Mouse (Mus musculus): ENCODE results near the gene Zbtb1. TPM values are rescaled to one million over a fixed set of nuclear protein-coding genes. Genes with fewer than 3 reads are reported as not detected.
A peak's percentile ranks its signal among the peaks of the same experiment; 100 is the strongest.

Zbtb1 gene
- polyA plus RNA-seq, 1 experiment from 2014 or later = 5.4 TPM

DNA sequence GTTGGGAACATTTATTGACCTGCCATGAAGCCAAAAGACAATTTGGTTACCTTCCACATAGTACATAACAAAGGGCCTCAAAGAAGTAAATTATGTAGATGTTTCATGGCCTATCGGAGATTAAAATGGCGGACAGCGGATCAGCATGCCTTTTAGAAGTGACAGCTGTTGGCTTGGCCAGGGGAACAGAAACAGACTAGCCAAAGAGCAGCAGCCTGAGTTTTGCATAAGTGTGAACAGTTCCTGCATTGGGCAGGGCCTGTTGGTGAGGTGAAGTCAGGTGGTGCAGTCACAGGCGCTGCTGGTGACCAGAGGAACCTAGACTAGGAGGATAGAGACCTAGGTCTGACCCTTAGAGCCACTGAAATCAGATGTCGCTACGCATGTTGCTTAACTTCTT lies 7.0 kb downstream of the Zbtb1 start:
- Histone ChIP-seq H3K27me3 (replicated peaks; ENCODE audit: control insufficient read depth, insufficient read depth, low read length) (no peaks in the 10 kb centered on the region), H3K9ac (ENCODE audit: low read depth, low read length) (no peak overlapping the region), H3K9me3 (ENCODE audit: control insufficient read depth, low read length) (no peaks in the 10 kb centered on the region), H3K36me3 (ENCODE audit: control insufficient read depth, insufficient read depth, low read length) (no peaks in the 10 kb centered on the region), H3K4me2 (ENCODE audit: low read depth, low read length) (no peak overlapping the region), H3K27ac (ENCODE audit: low read length) (no peak overlapping the region), H3K4me1 (ENCODE audit: control insufficient read depth, insufficient read depth, low read length) (peaks cover 19% of the 10 kb centered on the region), H3K4me3 (ENCODE audit: low read length) (no peak overlapping the region)
- WGBS = 95% methylated on average over 6 of the region's 6 CpGs
- no peak for ATAC-seq

GRCm38 (mm10) chr12:76377726-76378125 lies 7.7 kb downstream of the Zbtb1 start:
- Histone ChIP-seq H3K4me2 (ENCODE audit: low read depth, low read length) (no peak overlapping the region), H3K27me3 (replicated peaks; ENCODE audit: control insufficient read depth, insufficient read depth, low read length) (no peaks in the 10 kb centered on the region), H3K36me3 (ENCODE audit: control insufficient read depth, insufficient read depth, low read length) (no peaks in the 10 kb centered on the region), H3K4me3 (ENCODE audit: low read length) (no peak overlapping the region), H3K9me3 (ENCODE audit: control insufficient read depth, low read length) (no peaks in the 10 kb centered on the region), H3K9ac (ENCODE audit: low read depth, low read length) (no peak overlapping the region), H3K27ac (ENCODE audit: low read length) (no peak overlapping the region), H3K4me1 (ENCODE audit: control insufficient read depth, insufficient read depth, low read length) (peaks cover 12% of the 10 kb centered on the region)
- no peak for ATAC-seq
- WGBS = 95% methylated on average over 3 of the region's 3 CpGs

DNA sequence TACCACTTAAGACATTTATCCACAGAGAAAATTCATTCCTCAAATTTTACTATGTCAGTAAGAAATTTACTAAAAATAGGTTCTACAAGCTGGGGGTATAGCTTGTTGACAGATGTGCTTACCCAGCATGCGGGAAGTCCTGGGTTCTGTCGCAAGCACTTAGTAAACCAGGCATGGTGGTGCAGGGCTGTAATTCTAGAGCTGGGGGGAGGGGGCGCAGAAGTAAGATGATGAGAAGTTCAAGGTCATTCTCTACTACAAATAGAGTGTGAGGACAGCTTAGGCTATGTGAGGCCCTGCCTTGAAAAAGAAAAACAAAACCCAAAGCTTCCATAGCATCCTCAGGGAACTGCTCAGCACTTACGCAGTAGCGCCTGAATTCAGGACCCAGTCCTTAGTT lies 8.5 kb downstream of the Zbtb1 start:
- H3K4me1 ChIP-seq (ENCODE audit: control insufficient read depth, insufficient read depth, low read length) = peaks cover 7% of the 10 kb centered on the region
- H3K9me3 ChIP-seq (ENCODE audit: control insufficient read depth, low read length) = no peaks in the 10 kb centered on the region
- no peak overlapping the region for H3K4me3 ChIP-seq (ENCODE audit: low read length)
- H3K27ac ChIP-seq (ENCODE audit: low read length) = no peak overlapping the region
- H3K9ac ChIP-seq (ENCODE audit: low read depth, low read length) = no peak overlapping the region
- 79% methylated on average over 5 of the region's 5 CpGs for WGBS
- no peak for ATAC-seq
- H3K36me3 ChIP-seq (ENCODE audit: control insufficient read depth, insufficient read depth, low read length) = no peaks in the 10 kb centered on the region
- H3K4me2 ChIP-seq (ENCODE audit: low read depth, low read length) = no peak overlapping the region
- no peaks in the 10 kb centered on the region for H3K27me3 ChIP-seq (replicated peaks; ENCODE audit: control insufficient read depth, insufficient read depth, low read length)

GRCm38 (mm10) chr12:76380151-76380550 lies 10.1 kb downstream of the Zbtb1 start:
- peaks cover 7% of the 10 kb centered on the region; the same call in 1 of the 2 replicates for H3K4me1 ChIP-seq (ENCODE audit: control insufficient read depth, insufficient read depth, low read length)
- H3K9me3 ChIP-seq (ENCODE audit: control insufficient read depth, low read length) = no peaks in the 10 kb centered on the region
- no peak overlapping the region for H3K4me2 ChIP-seq (ENCODE audit: low read depth, low read length)
- 64% methylated on average over 7 of the region's 7 CpGs for WGBS
- no peak overlapping the region for H3K27ac ChIP-seq (ENCODE audit: low read length)
- no peaks in the 10 kb centered on the region for H3K36me3 ChIP-seq (ENCODE audit: control insufficient read depth, insufficient read depth, low read length)
- H3K9ac ChIP-seq (ENCODE audit: low read depth, low read length) = no peak overlapping the region
- H3K4me3 ChIP-seq (ENCODE audit: low read length) = no peak overlapping the region
- peak; percentile 61 for ATAC-seq
- H3K27me3 ChIP-seq (replicated peaks; ENCODE audit: control insufficient read depth, insufficient read depth, low read length) = no peaks in the 10 kb centered on the region

- peaks cover 4% of the 10 kb centered on the region; the same call in 1 of the 2 replicates for H3K36me3 ChIP-seq (ENCODE audit: control insufficient read depth, insufficient read depth, low read length)
- H3K27me3 ChIP-seq (replicated peaks; ENCODE audit: control insufficient read depth, insufficient read depth, low read length) = no peaks in the 10 kb centered on the region
- no peak overlapping the region for H3K9ac ChIP-seq (ENCODE audit: low read depth, low read length)
- H3K4me1 ChIP-seq (ENCODE audit: control insufficient read depth, insufficient read depth, low read length) = no peaks in the 10 kb centered on the region
- no peak for ATAC-seq
- no peaks in the 10 kb centered on the region for H3K9me3 ChIP-seq (ENCODE audit: control insufficient read depth, low read length)
- 93% methylated on average over 8 of the region's 8 CpGs for WGBS
- H3K4me2 ChIP-seq (ENCODE audit: low read depth, low read length) = no peak overlapping the region
- no peak overlapping the region for H3K27ac ChIP-seq (ENCODE audit: low read length)
- H3K4me3 ChIP-seq (ENCODE audit: low read length) = no peak overlapping the region
These were observed 15.3 kb downstream of the Zbtb1 start for GRCm38 (mm10) chr12:76385342-76385741.

DNA sequence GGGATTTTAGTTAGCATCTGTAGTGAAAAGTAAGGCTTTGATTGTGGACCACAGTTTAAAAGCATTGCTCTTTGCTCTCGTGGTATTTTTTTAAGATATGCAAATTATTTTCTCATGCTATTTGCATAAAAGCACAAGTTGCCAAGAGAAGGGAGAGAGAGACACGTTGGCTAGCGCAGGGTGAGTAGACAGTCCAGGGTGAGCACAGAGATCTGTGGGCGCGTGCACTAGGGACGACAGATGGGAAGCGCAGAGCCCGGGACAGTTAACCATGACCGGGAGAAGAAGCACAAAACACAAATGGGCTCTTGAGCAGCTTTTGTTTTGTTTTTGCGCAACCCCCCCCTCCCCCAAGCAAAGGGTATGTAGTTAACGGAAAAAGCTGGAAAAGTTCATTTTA lies 18.7 kb downstream of the Zbtb1 start:
- Histone ChIP-seq H3K9me3 (ENCODE audit: control insufficient read depth, low read length) (no peaks in the 10 kb centered on the region), H3K27me3 (replicated peaks; ENCODE audit: control insufficient read depth, insufficient read depth, low read length) (no peaks in the 10 kb centered on the region), H3K27ac (ENCODE audit: low read length) (no peak overlapping the region), H3K36me3 (ENCODE audit: control insufficient read depth, insufficient read depth, low read length) (peaks cover 4% of the 10 kb centered on the region; the same call in 1 of the 2 replicates), H3K9ac (ENCODE audit: low read depth, low read length) (no peak overlapping the region), H3K4me3 (ENCODE audit: low read length) (no peak overlapping the region), H3K4me1 (ENCODE audit: control insufficient read depth, insufficient read depth, low read length) (no peaks in the 10 kb centered on the region), H3K4me2 (ENCODE audit: low read depth, low read length) (no peak overlapping the region)
- ATAC-seq = no peak
- 88% methylated on average over 11 of the region's 11 CpGs for WGBS

DNA sequence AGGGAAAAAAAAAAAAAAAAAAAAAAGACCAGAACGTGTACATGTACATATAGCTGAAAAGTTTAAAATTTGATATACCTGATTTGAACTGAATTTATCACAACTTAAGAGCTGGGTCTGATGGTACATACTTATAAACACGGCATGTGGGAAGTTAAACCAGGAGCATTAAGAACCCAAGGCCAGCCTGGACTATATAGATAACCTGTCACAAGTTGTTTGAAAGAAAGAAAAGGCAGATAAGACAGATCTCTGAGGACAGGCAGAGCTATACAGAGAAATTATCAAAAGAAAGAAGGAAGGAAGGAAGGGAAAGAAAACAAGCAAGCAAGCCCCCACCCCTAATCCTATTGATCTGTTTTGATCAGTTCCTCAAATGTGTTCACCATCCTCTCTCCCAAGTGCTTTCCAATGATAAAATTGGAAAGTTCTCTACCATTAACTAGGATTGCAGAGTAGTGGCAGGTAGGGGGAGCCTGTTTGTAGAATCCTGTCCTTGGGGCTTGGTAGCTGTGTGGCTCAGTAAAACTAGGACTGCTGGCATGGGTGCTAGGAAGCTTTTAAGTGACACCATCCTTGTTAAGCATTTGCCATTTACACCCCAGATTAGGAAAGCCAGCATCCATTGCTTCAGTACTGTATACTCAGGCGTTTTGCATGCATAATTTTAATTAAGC lies 21.7 kb downstream of the Zbtb1 start:
- Histone ChIP-seq H3K9me3 (ENCODE audit: control insufficient read depth, low read length) (no peaks in the 10 kb centered on the region), H3K27me3 (replicated peaks; ENCODE audit: control insufficient read depth, insufficient read depth, low read length) (no peaks in the 10 kb centered on the region), H3K27ac (ENCODE audit: low read length) (no peak overlapping the region), H3K4me1 (ENCODE audit: control insufficient read depth, insufficient read depth, low read length) (no peaks in the 10 kb centered on the region), H3K4me3 (ENCODE audit: low read length) (no peak overlapping the region), H3K9ac (ENCODE audit: low read depth, low read length) (no peak overlapping the region), H3K4me2 (ENCODE audit: low read depth, low read length) (no peak overlapping the region), H3K36me3 (ENCODE audit: control insufficient read depth, insufficient read depth, low read length) (no peaks in the 10 kb centered on the region; the same call in 1 of the 2 replicates)
- WGBS = 67% methylated on average over 3 of the region's 3 CpGs
- no peak for ATAC-seq

DNA sequence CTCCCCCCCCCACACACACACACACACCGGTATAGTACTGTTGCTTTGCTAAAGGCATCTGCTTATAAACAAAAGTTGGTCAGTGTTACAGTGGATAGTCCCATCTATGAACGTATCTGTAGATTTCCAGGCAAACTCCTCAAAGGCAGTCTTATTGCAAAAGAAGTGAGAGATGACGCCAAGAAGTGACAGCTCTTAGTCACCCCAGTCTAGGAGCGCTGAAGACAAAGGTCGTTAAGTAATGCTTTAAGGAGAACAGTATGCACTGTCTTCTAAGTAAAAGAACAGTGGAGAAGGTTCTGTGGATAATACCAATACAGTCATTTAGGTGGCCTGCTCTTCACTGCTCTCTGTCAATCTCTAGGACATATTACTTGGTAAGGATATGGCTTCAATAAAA lies 22.9 kb downstream of the Zbtb1 start:
- H3K4me3 ChIP-seq (ENCODE audit: low read length) = no peak overlapping the region
- no peak overlapping the region for H3K9ac ChIP-seq (ENCODE audit: low read depth, low read length)
- ATAC-seq = no peak
- 76% methylated on average over 5 of the region's 5 CpGs for WGBS
- H3K36me3 ChIP-seq (ENCODE audit: control insufficient read depth, insufficient read depth, low read length) = no peaks in the 10 kb centered on the region; the same call in 1 of the 2 replicates
- no peaks in the 10 kb centered on the region for H3K4me1 ChIP-seq (ENCODE audit: control insufficient read depth, insufficient read depth, low read length)
- H3K27me3 ChIP-seq (replicated peaks; ENCODE audit: control insufficient read depth, insufficient read depth, low read length) = no peaks in the 10 kb centered on the region
- no peaks in the 10 kb centered on the region for H3K9me3 ChIP-seq (ENCODE audit: control insufficient read depth, low read length)
- H3K27ac ChIP-seq (ENCODE audit: low read length) = no peak overlapping the region
- H3K4me2 ChIP-seq (ENCODE audit: low read depth, low read length) = no peak overlapping the region

DNA sequence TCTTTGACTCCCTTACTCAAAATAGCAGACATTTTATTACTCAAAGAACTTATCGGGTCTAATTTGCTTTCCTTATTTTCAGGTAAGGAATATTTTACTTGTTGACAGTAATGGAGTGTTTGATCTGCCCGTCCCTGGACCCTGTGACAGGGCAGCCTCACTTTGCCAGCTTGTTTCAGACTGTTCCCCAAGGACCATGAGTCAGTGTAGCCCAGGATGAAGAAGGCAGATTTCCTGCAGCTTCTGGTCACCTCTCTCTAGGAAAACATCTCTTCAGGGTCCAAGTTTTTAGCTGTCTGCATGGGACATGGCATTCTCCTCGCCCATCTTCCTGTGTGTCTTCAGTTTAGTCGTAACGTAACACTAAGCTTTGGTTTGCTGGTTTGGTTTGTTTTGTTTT lies 27.2 kb downstream of the Zbtb1 start:
- no peak for ATAC-seq
- no peaks in the 10 kb centered on the region for H3K9me3 ChIP-seq (ENCODE audit: control insufficient read depth, low read length)
- no peak overlapping the region for H3K9ac ChIP-seq (ENCODE audit: low read depth, low read length)
- no peak overlapping the region for H3K27ac ChIP-seq (ENCODE audit: low read length)
- no peaks in the 10 kb centered on the region for H3K27me3 ChIP-seq (replicated peaks; ENCODE audit: control insufficient read depth, insufficient read depth, low read length)
- H3K4me3 ChIP-seq (ENCODE audit: low read length) = no peak overlapping the region
- H3K4me1 ChIP-seq (ENCODE audit: control insufficient read depth, insufficient read depth, low read length) = no peaks in the 10 kb centered on the region
- 90% methylated on average over 5 of the region's 5 CpGs for WGBS
- H3K36me3 ChIP-seq (ENCODE audit: control insufficient read depth, insufficient read depth, low read length) = no peaks in the 10 kb centered on the region
- H3K4me2 ChIP-seq (ENCODE audit: low read depth, low read length) = no peak overlapping the region

DNA sequence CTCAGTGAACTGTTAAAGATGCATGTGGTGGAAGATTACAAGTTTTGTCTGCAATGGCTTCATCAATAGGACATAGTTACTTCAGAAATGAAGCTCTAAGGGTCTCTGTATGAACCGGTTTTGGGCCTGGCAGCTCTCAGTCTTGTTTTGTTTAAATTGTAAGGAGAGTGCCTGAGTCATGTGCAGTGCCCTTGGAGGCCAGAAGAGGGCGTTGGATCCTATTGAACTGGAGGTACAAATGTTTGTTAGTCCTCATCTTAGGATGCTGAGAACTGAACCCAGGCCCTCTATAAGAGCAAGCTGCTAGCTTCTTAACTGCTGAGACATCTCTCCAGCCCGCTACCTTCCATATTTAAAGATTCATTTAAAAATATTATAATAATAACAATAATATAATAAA lies 31.6 kb downstream of the Zbtb1 start:
- WGBS = 52% methylated on average over 3 of the region's 3 CpGs
- no peak overlapping the region for H3K27ac ChIP-seq (ENCODE audit: low read length)

More for the DNA sequence above, 31.6 kb downstream of the Zbtb1 start:
- Histone ChIP-seq H3K9ac (ENCODE audit: low read depth, low read length) (no peak overlapping the region), H3K27me3 (replicated peaks; ENCODE audit: control insufficient read depth, insufficient read depth, low read length) (peaks cover 19% of the 10 kb centered on the region), H3K4me2 (ENCODE audit: low read depth, low read length) (no peak overlapping the region), H3K4me3 (ENCODE audit: low read length) (no peak overlapping the region), H3K36me3 (ENCODE audit: control insufficient read depth, insufficient read depth, low read length) (no peaks in the 10 kb centered on the region), H3K4me1 (ENCODE audit: control insufficient read depth, insufficient read depth, low read length) (peaks cover 21% of the 10 kb centered on the region), H3K9me3 (ENCODE audit: control insufficient read depth, low read length) (no peaks in the 10 kb centered on the region)
- no peak for ATAC-seq
